Mouse (Mus musculus): ENCODE data around the gene Lrp1. TPM values are rescaled to one million over a fixed set of nuclear protein-coding genes. Genes with fewer than 3 reads are reported as not detected.

Lrp1 gene
- total RNA-seq, 2 experiments from 2014 or later: 268 to 307 TPM

DNA sequence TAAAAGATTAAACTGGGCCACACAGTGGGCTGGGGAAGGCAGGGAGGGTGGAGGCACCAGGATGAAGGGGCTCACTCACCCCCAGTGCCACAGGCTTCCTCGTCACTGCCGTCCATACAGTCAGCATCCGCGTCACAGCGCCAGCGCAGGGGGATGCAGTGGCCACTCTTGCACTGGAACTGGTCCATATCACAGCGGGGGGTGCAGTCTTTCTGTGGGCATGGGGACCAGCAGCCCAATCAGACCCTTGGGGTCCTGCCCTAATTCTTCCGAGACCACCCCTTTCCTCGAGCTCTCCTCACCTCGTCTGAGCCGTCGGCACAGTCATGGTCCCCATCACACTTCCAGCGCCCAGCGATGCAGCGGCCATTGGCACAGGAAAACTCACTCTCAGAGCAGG is 72.7 kb downstream of the Lrp1 start:
- no peak for DNase-seq

DNA sequence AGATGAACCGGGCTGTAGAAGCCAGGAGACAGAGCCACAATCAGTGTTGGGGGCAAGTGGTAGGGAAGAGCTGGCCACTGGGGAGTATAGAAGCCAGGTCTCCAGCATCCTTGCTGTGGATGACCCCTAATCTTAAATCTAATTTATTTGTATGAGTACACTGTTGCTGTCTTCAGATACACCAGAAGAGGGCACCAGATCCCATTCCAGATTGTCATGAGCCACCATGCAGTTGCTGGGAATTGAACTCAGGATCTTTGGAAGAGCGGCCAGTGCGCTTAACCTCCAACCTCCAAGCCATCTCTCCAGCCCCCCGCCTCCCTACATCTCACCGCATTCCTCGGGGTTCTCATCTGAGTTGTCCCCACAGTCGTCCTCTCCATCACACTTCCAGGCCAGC is 74.4 kb downstream of the Lrp1 start:
- DNase-seq: no peak

DNA sequence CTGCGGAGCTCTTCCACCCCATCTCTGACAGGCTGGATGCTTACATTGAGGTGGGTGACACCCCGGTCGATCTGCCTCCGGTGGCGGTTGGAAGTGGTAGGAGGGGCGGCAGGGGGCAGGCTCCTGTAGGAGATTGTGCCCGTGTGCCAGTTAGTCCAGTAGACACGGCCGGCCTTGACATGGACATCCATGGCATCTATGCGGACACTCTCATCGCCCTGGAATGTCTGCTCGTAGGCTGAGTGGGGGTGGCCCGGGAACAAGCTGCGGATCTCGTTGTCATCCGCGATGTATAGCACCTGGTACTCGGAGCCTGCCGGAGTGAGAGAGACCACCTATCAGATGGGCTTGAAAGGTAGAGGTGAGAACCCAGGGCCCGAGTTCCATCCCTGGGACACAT is 76.6 kb downstream of the Lrp1 start:
- no peak for DNase-seq

DNA sequence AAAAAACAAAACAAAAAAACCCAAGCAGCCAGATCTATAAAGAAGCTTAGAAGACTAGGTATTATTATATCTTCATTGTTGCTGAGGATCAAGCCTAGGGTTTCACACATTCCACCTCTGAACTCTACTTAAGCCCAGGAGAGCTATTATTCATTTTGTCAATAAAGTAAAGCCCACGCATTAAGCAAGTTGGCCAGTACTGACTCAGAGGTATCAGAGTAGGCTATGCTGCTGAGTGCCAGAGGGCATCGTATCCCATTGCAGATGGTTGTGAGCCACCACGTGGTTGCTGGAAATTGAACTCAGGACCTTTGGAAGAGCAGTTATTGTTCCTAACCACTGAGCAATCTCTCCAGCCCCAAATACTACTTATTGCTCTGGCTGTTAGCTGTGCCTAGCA is 77.0 kb downstream of the Lrp1 start:
- no peak for DNase-seq

DNA sequence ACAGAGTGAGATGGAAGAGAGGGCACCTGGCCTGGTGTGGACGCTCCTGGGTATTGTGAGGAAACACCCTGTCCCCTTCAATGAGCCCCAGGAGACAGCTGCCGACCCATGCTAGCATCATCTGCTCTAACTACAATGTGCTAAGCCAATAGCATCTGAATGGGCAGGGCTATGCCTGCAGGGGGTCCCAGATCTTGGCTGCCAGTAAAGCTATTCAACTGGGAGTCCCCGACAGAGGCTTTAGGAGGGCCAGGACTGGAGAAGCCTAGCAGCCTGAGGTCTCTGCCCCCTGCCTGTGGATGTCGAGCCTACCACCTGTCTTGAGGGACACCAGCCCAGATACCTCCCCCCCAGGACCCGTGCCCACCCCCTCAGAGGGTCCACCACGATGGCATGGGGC is 78.2 kb downstream of the Lrp1 start:
- DNase-seq: no peak

DNA sequence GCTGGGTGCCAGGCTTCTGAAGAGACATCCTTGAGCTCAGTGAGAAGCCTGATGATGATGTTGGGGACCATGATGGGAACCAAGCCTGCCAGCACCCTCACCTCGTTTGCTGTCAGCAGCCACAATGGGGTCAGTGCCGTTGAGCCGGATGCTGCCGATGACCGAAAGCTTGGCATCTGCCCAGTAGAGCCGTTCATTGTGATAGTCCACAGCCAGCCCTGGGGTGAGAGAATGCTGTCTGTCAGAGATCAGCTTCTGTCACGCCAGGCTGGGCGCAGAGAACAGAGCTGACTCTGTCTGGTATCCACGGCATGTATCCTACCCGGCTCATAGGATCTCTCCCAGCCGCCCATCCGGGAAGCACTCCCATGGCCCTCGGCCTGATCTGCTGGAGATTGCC is 78.9 kb downstream of the Lrp1 start:
- DNase-seq: peak in 1 of 2 experiments; percentile 57

DNA sequence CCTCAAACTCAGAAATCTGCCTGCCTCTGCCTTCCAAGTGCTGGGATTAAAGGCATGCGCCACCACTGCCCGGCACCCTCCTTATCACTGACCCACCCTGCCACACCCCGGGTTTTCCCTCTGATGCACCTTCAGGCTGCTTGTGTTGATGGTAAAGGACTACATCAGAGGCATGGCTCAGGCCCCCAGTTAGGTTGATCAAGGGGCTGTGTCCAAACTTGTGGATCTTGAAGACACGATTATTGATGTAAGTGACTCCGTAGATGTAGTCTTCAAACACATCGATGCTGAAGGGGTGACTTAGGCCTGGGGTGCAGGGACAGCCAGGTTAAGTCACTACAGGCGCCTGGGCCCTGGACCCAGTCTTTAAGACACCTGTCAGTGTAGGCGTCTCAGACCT is 79.4 kb downstream of the Lrp1 start:
- no peak for DNase-seq

DNA sequence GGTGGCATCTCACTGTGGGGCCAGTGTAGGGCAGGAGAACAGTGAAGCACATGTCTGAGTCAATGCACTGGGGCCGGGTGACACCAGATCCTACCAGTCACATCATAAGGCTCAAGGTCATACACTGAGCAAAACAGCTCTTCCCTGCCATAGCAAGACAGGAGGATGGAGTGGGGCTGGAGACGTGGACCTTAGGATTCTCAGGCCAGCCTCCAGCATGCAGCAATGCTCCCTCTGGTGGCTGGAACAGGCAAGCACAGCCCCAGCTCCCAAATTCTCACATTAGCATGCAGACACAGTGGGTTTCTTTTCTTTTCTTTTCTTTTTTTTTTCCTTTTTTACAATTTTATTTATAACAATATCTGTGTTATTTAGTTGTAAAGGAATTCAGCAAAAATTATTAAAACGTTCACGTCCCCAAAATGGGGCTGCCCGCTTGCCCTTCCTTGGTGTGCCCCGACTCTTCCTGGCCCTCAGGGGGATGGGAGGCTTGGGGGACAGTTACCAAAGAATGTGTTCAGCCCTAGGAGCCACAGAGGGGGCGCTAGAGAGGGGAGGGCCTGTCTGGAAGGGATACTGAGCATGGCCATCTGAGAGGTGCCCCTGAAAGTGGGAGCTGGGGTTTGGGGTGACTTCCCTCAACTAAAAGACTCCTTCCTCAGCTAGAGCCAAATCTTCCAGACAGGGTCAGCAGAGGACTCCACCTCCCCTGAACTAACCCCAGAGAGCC is 82.9 kb downstream of the Lrp1 start:
- DNase-seq: peak; percentile 76 to 81

DNA sequence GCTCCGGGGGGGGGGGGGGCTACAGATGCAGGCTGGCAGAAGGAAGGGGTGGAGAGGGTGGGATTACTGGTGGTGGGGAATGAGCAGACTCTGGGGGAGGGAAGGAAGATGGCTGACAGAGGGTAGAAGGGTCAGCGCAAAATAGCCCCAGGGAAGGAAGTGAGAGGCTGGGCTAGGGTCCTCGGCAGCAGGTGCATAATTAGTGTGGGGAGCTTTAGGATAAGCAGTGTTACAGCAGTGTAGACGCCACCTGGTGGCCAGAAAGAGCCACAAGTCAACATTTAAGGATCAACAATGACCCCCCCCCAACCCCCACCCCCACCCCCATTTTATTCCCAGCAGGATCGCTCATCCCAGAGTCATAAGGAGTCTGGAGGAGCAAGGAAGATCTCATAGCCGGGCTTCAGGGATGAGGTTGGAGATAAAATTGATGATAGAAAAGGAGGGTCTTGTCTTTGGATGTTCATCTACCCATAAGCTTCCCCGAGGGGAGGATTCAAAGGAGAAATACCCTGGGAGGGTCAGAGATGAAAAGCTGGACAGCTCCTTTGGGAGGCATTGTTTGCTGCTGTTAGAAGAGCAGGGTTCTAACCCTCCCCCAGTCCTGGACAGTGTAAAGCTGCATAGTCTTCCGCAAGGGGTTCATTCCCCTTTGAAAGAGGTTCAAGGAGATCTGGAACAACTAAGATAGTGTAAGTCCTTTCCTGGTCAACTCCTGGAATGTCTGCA is 84.2 kb downstream of the Lrp1 start:
- no peak for DNase-seq

DNA sequence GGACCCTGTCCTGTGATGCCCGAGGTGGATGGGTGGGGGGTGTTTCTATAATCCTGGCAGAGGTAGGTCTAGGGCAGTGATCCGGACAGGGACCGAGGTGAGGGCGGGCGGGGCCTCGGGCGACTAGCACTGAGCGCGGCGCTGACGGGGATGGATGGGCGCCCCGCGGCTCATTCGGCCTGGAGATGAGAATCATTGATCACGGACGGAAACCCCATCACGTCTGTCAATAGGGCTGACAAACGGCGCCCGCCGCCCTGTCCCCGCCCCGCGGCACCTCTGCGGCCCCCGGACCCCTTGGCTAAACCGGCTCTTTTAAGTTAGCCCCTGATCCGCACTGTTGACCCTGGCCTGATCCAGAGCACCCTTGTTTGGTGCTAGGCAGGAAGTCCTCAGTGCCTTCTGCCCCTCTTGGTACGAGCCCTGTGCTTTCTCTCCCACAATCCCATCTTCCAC is 86.0 kb downstream of the Lrp1 start:
- no peak for DNase-seq

DNA sequence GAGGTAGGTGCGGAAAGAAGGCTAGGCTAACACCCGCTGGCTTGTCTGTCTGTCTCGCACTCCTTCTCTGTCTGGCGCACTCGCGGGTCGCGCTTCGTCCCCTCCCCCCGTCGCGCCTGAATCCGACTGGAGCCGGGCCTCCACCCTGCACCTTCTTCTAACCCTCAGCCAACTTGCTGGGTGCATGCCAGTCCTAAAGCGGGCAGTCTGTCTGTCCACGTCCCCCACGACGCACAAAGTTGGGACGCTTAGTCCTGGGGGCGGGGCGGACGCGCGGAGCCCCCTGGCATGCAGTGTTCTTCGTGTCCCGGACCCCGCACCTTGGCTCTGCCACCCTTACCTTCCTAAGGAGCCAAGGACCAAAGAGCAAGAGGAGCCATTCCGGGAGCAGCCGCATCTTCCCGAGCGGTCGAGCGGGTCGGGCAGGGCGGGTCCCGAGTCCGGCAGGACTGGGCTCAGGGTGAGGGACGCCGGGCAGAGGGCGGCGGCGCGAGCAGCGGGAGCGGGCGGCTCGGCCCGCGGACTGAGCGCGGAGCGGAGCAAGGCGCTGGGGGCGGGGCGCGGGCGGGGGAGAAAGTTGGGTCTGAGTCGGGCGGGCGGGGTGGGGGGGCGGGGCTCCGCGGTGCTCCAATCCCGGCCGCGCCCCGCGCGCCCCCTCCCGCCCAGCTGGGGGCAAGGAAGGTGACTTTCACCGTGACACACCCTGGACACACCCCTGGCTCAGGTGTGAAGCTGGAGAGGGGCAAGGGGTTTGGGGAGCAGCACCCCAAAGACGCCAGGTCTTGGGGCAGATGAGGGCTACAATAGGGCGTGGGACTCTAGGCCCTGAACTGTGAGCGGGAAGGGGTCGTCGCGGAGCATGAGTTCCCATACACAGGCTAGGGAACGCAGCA is 86.7 kb downstream of the Lrp1 start, which contains the start of gene Nxph4:
Gene Nxph4 (minus strand): TSS at position 524 of the 893 bp plus-strand sequence.
- no peak for DNase-seq

DNA sequence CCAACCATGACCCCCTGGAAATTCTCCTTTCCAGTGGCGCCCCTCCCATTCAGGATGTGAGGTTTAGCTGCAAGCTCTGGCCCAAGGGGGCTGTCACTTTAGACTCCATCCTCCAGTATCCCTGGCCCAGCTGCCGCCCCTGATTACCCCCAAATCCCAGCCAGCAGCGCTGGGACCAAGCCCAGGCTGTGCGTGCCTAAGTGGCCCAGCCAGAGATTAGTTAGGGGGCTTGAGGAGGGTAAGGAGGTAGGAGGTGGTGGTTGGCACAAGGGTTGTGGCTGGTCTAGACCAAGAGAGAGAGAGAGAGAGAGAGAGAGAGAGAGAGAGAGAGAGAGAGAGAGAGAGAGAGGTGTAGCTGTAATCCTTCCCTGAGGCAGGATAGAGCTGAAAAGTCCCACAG is 89.4 kb downstream of the Lrp1 start:
- DNase-seq: no peak

DNA sequence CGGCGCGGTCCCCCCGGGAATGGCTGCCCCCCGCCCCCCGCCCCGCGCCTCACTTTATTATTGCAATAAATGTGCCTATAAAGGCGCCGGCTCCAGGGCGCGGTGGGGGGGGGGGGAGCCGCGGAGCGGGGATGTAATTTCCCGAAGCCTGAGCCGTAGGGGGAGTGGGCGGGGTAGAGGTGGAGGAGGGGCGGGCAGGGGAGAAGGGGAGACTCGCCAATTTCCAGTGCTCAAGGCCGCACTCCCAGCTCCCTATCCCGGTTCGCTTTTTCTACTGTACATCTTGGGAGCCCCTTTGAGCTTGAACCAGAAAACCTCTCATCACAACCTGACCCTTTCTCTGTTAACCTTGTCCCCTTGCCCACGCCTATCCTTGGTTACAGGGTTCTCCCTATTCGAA is 90.0 kb downstream of the Lrp1 start:
- no peak for DNase-seq

DNA sequence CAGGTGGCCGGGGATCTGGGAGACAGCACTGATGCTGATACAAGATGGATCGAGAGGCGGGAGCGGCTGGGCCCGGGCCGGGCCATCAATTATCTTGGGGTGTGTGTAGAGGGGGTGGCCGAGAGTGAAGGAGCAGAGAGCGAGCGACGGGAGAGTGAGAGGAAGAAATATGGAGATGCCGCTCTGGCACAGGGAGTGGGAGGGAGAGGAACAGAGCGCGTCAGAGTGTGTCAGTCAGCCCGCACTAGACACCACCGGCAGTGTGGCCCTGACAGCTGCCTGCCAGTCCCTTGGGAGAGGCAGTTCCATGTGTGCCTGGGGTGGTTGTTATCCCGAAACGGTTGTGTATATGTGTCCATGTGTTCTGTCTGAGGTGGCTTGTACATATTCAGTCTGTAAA is 93.5 kb downstream of the Lrp1 start:
- DNase-seq: no peak

DNA sequence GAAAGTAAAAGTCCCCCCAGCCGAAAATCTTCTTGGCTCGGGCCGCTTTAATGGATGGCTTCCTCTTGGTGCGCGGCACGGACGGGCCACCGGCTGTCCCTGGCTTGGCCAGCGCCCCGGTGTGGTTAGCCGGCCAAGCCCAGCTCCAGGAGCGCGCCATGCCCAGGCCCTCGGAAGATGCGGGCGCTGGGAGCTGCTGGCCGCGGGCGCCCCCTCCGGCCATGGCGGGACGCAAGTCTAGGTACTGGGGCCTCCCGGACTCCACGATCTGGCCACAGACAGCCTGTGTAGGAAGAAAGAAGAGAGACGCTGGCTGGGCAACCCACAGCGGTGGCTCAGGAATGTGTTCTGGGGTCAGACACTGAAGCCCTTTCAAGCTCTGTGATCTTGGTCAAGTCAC is 94.3 kb downstream of the Lrp1 start:
- no peak for DNase-seq

DNA sequence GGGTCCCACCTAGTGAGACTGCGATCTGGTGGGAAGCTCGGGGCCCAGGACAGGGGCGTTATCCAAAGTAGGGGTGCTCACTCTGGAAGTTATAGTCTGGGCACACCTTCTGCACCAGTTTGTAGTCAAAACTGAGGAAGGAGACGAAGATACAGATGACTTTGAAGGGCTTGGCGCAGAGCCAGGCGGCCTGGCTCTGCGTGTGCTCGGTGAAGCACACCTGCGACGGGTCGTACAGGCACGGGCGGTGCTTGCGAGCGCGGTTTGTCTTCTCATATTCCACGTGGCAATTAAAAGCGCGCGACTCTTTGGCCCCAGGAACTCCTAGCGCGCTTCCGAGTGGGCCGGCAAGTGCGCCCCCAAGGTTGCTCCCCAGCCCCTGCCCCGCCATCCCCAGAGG is 94.9 kb downstream of the Lrp1 start:
- no peak for DNase-seq

DNA sequence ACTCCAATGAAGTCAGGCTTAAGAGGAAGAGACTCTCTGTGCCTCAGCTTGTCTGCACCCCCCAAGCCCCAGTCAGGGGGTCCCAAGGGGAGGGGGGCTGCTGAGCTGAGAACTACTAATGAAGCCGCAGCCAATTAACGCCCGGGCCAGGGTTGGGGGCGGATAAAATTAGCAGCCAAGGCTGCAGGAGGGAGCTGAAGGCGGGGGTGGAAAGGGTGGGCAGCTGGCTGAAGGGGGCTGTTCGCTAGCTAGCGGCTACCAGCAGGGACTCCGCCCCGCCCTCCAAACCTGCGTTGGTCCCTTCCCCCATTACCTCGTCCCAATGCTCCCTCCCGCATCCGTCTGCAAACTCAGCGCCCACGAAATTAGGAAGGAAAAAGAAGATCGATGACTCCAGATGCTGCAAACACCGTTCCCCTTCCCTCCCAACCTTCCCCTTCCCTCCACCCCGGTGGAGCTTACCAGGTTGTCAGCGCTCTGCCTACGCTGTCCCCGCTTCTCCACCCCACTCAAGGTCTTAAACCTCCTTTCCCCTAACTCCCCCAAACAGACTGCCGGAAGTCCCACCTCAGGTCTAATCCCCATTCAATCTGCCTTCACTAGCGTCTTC is 96.2 kb downstream of the Lrp1 start:
- no peak for DNase-seq

DNA sequence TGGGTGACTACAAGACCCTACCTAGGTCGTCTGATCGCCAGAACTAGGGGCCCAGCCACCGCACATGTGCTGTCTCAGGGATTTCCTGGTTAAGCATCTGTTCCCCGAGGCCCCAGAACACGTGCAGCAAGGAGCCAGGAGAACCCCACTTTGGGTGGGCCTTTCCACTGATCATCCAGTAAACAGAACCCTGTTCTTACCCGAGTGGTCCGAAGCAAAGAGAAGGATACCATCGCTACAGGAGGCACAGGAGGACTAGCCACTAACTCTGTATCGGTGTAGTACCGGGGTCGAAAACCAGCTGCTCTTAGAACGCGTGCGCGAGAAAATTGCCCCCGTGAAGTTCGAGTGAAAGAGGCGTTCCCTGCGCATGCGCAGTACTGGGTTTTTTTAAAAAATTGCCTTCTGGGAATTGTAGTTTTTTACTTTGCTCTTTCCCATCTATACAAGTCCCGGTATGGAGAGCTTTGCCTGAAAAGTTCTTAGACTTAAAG is 98.8 kb downstream of the Lrp1 start, which contains the start of gene Shmt2:
Gene Shmt2 (minus strand): TSS at position 357 of the 494 bp plus-strand sequence.
- DNase-seq: peak; percentile 80 to 81

DNA sequence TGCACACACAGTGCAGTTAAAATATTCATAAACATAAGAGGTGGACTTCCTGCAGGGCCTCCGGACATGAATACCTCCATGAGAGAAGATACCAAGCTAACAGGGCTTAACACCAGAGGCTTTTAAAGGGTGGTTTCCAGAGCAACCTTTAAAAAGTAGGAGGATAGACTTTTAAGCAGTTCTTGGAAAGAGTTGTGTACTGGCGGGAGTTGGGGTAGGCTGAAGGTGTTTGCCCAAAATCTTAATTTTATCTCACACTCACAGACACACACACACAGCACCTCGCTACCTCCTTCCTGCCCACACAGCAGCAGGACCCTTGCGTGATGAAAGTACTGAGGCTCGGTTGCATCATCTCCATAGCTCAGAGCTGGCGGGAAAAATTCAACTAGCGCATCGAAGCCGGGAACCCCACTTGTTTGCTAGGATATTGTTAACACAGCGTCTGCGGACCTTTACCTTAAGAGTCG is 99.3 kb downstream of the Lrp1 start:
- DNase-seq: no peak

DNA sequence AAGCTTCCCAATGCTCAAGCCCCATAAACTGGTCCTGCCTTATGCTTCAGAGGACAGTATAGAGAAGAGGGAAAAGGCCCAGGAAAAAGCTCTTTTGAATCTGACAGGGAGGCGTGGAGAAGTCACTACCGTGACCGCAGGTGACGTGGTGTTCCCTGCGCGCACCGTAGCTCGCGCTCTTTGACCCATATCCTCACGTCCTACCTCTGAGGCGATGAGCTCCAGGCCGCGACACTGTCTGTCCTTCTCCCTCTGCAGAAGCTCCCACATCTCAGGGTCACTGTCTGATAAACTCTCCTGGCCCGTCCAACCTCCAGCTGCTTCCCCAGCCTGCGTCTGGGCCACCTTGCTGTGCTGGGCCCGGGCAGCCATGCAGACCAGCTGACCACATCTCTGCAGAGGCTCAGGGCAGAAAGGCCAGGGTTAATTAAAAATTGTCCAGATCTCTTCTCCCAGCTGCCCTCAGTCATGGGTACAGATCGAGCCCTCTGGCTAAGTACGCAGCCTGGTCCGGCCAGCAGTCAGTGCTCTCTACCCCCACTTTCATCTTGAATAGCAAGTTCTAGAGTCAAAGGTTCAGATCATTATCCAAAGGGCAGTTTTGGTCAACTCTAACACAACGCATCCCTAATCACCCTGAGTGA is 100.1 kb downstream of the Lrp1 start:
- DNase-seq: no peak

DNA sequence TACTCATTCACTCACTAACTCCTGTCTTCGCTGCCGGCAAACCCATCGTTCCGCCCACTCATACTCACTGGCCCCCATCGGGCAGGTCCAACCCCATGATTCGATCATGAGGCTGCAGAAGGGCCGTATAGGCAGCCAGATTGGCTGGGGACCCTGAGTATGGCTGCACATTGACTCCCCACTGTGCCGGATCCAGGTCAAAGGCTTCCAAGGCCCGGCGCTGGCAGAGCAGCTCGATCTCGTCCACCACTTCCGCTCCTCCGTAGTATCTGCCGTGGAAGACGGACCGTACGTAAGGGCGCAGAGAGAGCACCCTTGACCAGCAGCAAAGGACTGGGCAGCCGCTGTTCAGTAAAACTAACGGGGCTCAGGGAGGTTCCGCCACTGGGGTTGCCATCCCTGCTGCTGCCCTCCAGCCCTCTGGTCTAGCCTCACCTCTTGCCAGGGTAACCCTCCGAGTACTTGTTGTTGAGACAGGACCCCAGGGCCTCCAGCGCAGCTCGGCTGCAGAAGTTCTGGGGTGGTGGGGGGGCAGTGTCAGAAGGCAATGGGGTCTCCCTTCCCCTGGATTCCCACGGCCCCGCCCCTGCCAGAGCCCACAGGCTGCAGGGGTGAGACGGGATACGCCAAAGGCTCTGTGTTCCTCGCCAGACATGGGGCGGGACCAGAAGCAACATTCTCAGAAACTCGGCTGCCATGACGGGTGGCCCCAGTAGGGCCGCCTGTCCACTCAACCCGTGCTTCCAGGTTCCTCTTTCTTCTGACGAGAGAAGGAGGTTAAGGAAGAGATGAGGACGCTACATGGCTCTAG is 100.8 kb downstream of the Lrp1 start:
- no peak for DNase-seq
